In genomic region chr13:39523246-39523850, GRCm38 (mm10) we compare ENCODE assay signal across 17 mouse cellular contexts.
DNase-seq lines count a peak whose midpoint lies in the region; ATAC-seq lines count a peak whose summit lies in the region.
"Had no signal": no experiment of that assay in that cellular context is flagged by ENCODE, and none has a peak within 500 bp of the region (broad histone marks: within the 10 kb centered on the region; RNA-seq: fewer than 3 reads in every experiment).

No protein-coding gene starts in this region.

- intact Hi-C loops in heart, postnatal 10 days (cut with DNase I), result no loop called here

- peaks cover 91% of the 10 kb centered on the region for H3K27me3 ChIP-seq in midbrain, embryonic 10.5 days (ENCODE audit: low read depth, poor library complexity, severe bottlenecking)
- peaks cover 30% of the 10 kb centered on the region for H3K27me3 ChIP-seq in midbrain, embryonic 16.5 days (ENCODE audit: control insufficient read depth, insufficient read depth, low read depth, low read length)
- no peaks in the 10 kb centered on the region for H3K27me3 ChIP-seq in forebrain, embryonic 16.5 days (replicated peaks; ENCODE audit: control insufficient read depth, insufficient read depth, low read length)
- H3K27me3 ChIP-seq in midbrain, embryonic 14.5 days (ENCODE audit: control insufficient read depth, insufficient read depth, low read length), result peaks cover 59% of the 10 kb centered on the region
- H3K27me3 ChIP-seq: intestine, embryonic 15.5 days; kidney, embryonic 15.5 days; limb, embryonic 12.5 days had no signal

- no peaks in the 10 kb centered on the region for H3K36me3 ChIP-seq in midbrain, embryonic 10.5 days
- no peaks in the 10 kb centered on the region for H3K36me3 ChIP-seq in midbrain, embryonic 16.5 days (ENCODE audit: control insufficient read depth, insufficient read depth, low read length)
- no peaks in the 10 kb centered on the region for H3K36me3 ChIP-seq in forebrain, embryonic 16.5 days (ENCODE audit: control insufficient read depth, insufficient read depth)
- no peaks in the 10 kb centered on the region for H3K36me3 ChIP-seq in midbrain, embryonic 14.5 days (ENCODE audit: control insufficient read depth, insufficient read depth, low read length)
- H3K36me3 ChIP-seq: intestine, embryonic 15.5 days; kidney, embryonic 15.5 days; limb, embryonic 12.5 days had no signal

- ATAC-seq in midbrain, embryonic 16.5 days, result no peak
- peak; percentile 43; the same call in 1 of the 2 replicates for ATAC-seq in forebrain, embryonic 16.5 days
- ATAC-seq in midbrain, embryonic 14.5 days (ENCODE audit: low FRiP score, low TSS enrichment), result 0 out of 2 replicates have a peak, but pooled peaks have one; percentile 19
- ATAC-seq: intestine, embryonic 15.5 days had no signal

- H3K4me2 ChIP-seq in midbrain, embryonic 16.5 days (ENCODE audit: low read length), result no peak overlapping the region
- H3K4me2 ChIP-seq in forebrain, embryonic 16.5 days (ENCODE audit: low read length), result no peak overlapping the region; the same call in 1 of the 2 replicates
- H3K4me2 ChIP-seq in midbrain, embryonic 14.5 days (ENCODE audit: low read length), result peak overlapping the region; percentile 24
- H3K4me2 ChIP-seq: intestine, embryonic 15.5 days; limb, embryonic 12.5 days had no signal

- WGBS in midbrain, embryonic 10.5 days, result 40% methylated on average over 5 of the region's 5 CpGs
- WGBS in midbrain, embryonic 16.5 days, result 19% methylated on average over 5 of the region's 5 CpGs
- WGBS in forebrain, embryonic 16.5 days, result 11% methylated on average over 5 of the region's 5 CpGs
- WGBS in midbrain, embryonic 14.5 days, result 11% methylated on average over 5 of the region's 5 CpGs

- H3K4me3 ChIP-seq in midbrain, embryonic 10.5 days, result no peak overlapping the region
- no peak overlapping the region for H3K4me3 ChIP-seq in midbrain, embryonic 16.5 days (ENCODE audit: low read depth, low read length)
- no peak overlapping the region for H3K4me3 ChIP-seq in forebrain, embryonic 16.5 days (replicated peaks; ENCODE audit: low read length)
- H3K4me3 ChIP-seq in midbrain, embryonic 14.5 days (replicated peaks; ENCODE audit: low read depth, low read length), result no peak overlapping the region
- H3K4me3 ChIP-seq: intestine, embryonic 15.5 days; kidney, embryonic 15.5 days; layer of hippocampus, adult 2 months; limb, embryonic 12.5 days had no signal

- no peak overlapping the region for H3K9ac ChIP-seq in midbrain, embryonic 16.5 days (ENCODE audit: low read depth, low read length)
- no peak overlapping the region for H3K9ac ChIP-seq in forebrain, embryonic 16.5 days (replicated peaks; ENCODE audit: low read depth, low read length)
- H3K9ac ChIP-seq in midbrain, embryonic 14.5 days (replicated peaks; ENCODE audit: low read length), result no peak overlapping the region
- H3K9ac ChIP-seq: intestine, embryonic 15.5 days; kidney, embryonic 15.5 days; limb, embryonic 12.5 days had no signal

- DNase-seq in midbrain, embryonic 10.5 days (ENCODE audit: low spot score), result peak; percentile 19
- peak; percentile 39 for DNase-seq in midbrain, embryonic 14.5 days
- no peak for DNase-seq in heart, postnatal 10 days
- DNase-seq in right cerebral cortex, adult 18-20 months, result no peak
- no peak for DNase-seq in adrenal gland, adult 8-10 months
- DNase-seq: adrenal gland, adult 2 months; cerebellum, adult 18-20 months; heart, adult 18-20 months; lung, postnatal 14 days; spleen, adult 18-20 months; thymus, postnatal 25 days had no signal

- H3K27ac ChIP-seq in midbrain, embryonic 10.5 days (replicated peaks), result no peak overlapping the region
- H3K27ac ChIP-seq in midbrain, embryonic 16.5 days (ENCODE audit: low read length), result no peak overlapping the region
- no peak overlapping the region for H3K27ac ChIP-seq in forebrain, embryonic 16.5 days (ENCODE audit: low read length)
- no peak overlapping the region for H3K27ac ChIP-seq in midbrain, embryonic 14.5 days (replicated peaks; ENCODE audit: low read depth, low read length)
- H3K27ac ChIP-seq: intestine, embryonic 15.5 days; kidney, embryonic 15.5 days; layer of hippocampus, adult 2 months; limb, embryonic 12.5 days had no signal

- peaks cover 24% of the 10 kb centered on the region for H3K4me1 ChIP-seq in midbrain, embryonic 10.5 days
- no peaks in the 10 kb centered on the region; the same call in 1 of the 2 replicates for H3K4me1 ChIP-seq in midbrain, embryonic 16.5 days (ENCODE audit: control insufficient read depth, insufficient read depth, low read length)
- H3K4me1 ChIP-seq in forebrain, embryonic 16.5 days (replicated peaks; ENCODE audit: control insufficient read depth, insufficient read depth, low read length), result peaks cover 11% of the 10 kb centered on the region; the same call in 1 of the 2 replicates
- peaks cover 6% of the 10 kb centered on the region for H3K4me1 ChIP-seq in midbrain, embryonic 14.5 days (ENCODE audit: control insufficient read depth, insufficient read depth, low read length)
- H3K4me1 ChIP-seq: intestine, embryonic 15.5 days; kidney, embryonic 15.5 days; limb, embryonic 12.5 days had no signal

- no peaks in the 10 kb centered on the region for H3K9me3 ChIP-seq in midbrain, embryonic 10.5 days (replicated peaks)
- no peaks in the 10 kb centered on the region for H3K9me3 ChIP-seq in midbrain, embryonic 16.5 days (replicated peaks; ENCODE audit: control insufficient read depth, low read length, poor library complexity, severe bottlenecking)
- H3K9me3 ChIP-seq in forebrain, embryonic 16.5 days (ENCODE audit: control insufficient read depth, low read length), result no peaks in the 10 kb centered on the region
- no peaks in the 10 kb centered on the region; the same call in 1 of the 2 replicates for H3K9me3 ChIP-seq in midbrain, embryonic 14.5 days (ENCODE audit: control insufficient read depth, low read length)
- H3K9me3 ChIP-seq: intestine, embryonic 15.5 days; kidney, embryonic 15.5 days; limb, embryonic 12.5 days had no signal

Comparison
In these comparisons a context has a peak if more than half of its experiments do, and no peak if none do; other contexts are left out.
1. DNase-seq: peak in midbrain, embryonic 10.5 days (single experiment) and midbrain, embryonic 14.5 days (single experiment); none in heart, postnatal 10 days (0 of 2), right cerebral cortex, adult 18-20 months (single experiment) and adrenal gland, adult 8-10 months (single experiment).